Mouse (Mus musculus) bone marrow macrophage, adult 2 months (primary cell): ENCODE measurements around the gene Pear1.

Source experiments
- CTCF ChIP-seq: IDR thresholded peaks from 2 replicates; pipeline ENCODE4 v1.5.1; 2012; ENCODE audit warnings: low read depth, mild to moderate bottlenecking, low read length, moderate library complexity
- POLR2A ChIP-seq: IDR thresholded peaks from 2 replicates; pipeline ENCODE4 v1.6.1; 2012; ENCODE audit warnings: mild to moderate bottlenecking, low read depth, low read length, borderline replicate concordance

- no peak for TF ChIP-seq CTCF
- TF ChIP-seq POLR2A = no peak
Measured at GRCm38 (mm10) chr3:87738906-87739305, 85.2 kb downstream of the Pear1 start.
